Mouse (Mus musculus) stomach, postnatal 0 days (tissue): ENCODE results near the gene Cobll1.

ENCODE experiments used
- CTCF ChIP-seq: IDR thresholded peaks from 2 replicates; pipeline ENCODE4 v1.5.1; 2016; ENCODE audit warnings: antibody characterized with exemption, low read depth, mild to moderate bottlenecking, moderate library complexity
- EP300 ChIP-seq: optimal IDR thresholded peaks from 2 replicates; pipeline ENCODE3; 2016; ENCODE audit warnings: antibody characterized with exemption

GRCm38 (mm10) chr2:65218318-65218717, 20.9 kb downstream of the Cobll1 start:
- TF ChIP-seq CTCF (no peak), EP300 (no peak)
